Mouse (Mus musculus): ENCODE measurements around the gene Ciz1.

DNA sequence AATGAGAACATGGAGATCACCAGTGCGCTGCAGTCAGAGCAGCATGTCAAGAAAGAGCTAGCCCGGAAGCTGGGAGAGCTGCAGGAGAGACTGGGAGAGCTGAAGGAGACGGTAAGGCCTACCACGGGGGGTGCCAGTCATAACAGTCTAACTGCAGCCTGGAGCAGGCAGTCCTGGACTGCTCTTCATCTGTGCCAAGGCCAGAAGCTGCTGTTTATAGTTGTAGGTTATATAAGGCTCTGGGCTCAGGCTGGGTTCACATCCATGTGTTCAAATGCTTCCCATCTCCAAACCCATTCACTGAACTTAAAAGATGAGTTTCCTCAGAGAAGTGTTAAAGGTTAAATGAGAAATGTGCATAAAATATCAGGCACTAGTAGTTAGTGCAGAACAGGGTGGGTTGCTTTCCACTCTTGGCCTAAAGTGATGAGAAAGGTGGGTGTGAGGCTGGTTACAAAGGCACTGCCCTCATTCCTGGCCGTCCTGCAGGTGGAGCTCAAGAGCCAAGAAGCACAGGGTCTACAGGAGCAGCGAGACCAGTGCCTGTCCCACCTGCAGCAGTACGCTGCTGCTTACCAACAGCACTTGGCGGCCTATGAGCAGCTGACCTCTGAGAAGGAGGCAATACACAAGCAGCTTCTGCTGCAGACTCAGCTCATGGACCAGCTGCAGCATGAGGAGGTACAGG is 47.8 kb upstream of the Ciz1 start:
- peak; percentile 71 for TF ChIP-seq CTCF (IDR thresholded peaks at IDR 0.05; ENCODE audit: borderline replicate concordance, extremely low read depth, insufficient read depth, insufficient read length)
- TF ChIP-seq POLR2A (IDR thresholded peaks at IDR 0.05; ENCODE audit: borderline replicate concordance, extremely low read depth, insufficient read depth, insufficient read length, poor library complexity, severe bottlenecking): no peak

Data from brain, embryonic 14.5 days (tissue).